Mouse (Mus musculus) MEL (cell line): ENCODE measurements around the gene Zswim4.

ENCODE experiments used
- CTCF ChIP-seq, 3 experiments: IDR thresholded peaks in 2 of 3; conservative IDR thresholded peaks in 1 of 3; 2 replicates each; pipeline ENCODE4 v1.5.1; 2011 to 2012; ENCODE audit warnings: low read length in 3 of 3, low read depth in 2 of 3, mild to moderate bottlenecking in 2 of 3, improper control_type of control experiment in 1 of 3, inconsistent platforms in 1 of 3, mixed read lengths in 1 of 3, moderate library complexity in 1 of 3; ENCODE audit not compliant: control insufficient read depth in 1 of 3, insufficient read depth in 1 of 3, poor library complexity in 1 of 3, severe bottlenecking in 1 of 3
- POLR2A ChIP-seq, 2 experiments: IDR thresholded peaks; 2 replicates each; pipeline ENCODE4 v1.6.1; 2011 to 2012; ENCODE audit warnings: low read length in 2 of 2, mild to moderate bottlenecking in 2 of 2, control low read depth in 1 of 2, improper control_type of control experiment in 1 of 2, low read depth in 1 of 2, moderate library complexity in 1 of 2; ENCODE audit not compliant: control insufficient read depth in 1 of 2, insufficient read depth in 1 of 2, poor library complexity in 1 of 2
- RAD21 ChIP-seq: IDR thresholded peaks from 2 replicates; pipeline ENCODE4 v1.6.1; 2011; ENCODE audit warnings: mild to moderate bottlenecking, low read depth, low read length, improper control_type of control experiment

DNA sequence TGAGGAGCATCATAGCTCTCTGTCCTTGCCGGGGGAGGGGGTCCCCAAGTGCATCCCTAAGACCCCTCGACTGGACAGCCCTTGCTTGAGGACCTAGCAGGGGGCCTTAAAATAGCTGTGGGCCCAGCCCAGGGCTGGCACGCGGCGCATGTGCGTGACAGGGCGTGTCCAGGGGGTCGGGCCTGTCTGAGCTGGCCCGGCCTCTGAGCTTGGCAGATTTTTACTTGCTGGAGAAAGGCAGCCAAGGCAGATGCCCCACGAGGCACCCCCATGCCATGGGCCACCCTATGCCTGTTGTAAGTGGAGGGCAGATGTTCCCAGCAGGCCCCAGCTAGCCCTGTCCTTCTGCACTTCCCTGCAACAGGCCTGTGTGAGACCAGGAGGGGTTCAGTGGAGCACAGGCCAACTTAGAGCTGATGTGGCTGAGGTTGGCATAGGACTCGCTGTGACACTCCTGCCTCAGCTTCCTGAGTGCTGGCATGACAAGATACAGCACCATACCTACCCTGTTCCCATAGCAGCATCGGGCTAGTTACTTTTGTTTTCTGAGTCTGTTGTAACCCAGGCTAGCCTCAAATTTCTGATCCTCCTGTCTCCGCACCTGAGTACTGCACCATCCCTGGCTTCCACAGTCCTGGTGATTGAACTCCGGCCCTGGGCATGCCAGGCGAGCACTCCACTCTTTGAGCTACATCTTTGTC, 35.2 kb downstream of the Zswim4 start:
- TF ChIP-seq RAD21, result no peak
- no peak for TF ChIP-seq CTCF (IDR thresholded peaks at IDR 0.05 in 2 of 3, conservative IDR thresholded peaks at IDR 0.05 in 1 of 3; ENCODE audit: control insufficient read depth in 1 of 3, insufficient read depth in 1 of 3, low read depth in 2 of 3, low read length in 3 of 3, poor library complexity in 1 of 3, severe bottlenecking in 1 of 3)
- TF ChIP-seq POLR2A (IDR thresholded peaks at IDR 0.05; ENCODE audit: control insufficient read depth in 1 of 2, insufficient read depth in 1 of 2, low read depth in 1 of 2, low read length in 2 of 2, poor library complexity in 1 of 2), result no peak; a peak in 1 of 4 replicates
